Mouse (Mus musculus) heart, adult 2 months (tissue): ENCODE measurements around the gene Morn1. TPM values are rescaled to one million over a fixed set of nuclear protein-coding genes. Genes with fewer than 3 reads are reported as not detected.

Experiments used
- DNase-seq, 2 experiments: peaks; one replicate each; pipeline ENCODE4 v3.0.0; 2021
- H3K27ac ChIP-seq: fragments of 200-600 bp; 2 replicates; pipeline ENCODE4 v1.8.1; 2022
- H3K27me3 ChIP-seq: fragments of 200-500 bp; 2 replicates; pipeline ENCODE4 v1.6.1; 2012; ENCODE audit warnings: mild to moderate bottlenecking, low read length, inconsistent platforms, mixed read lengths; ENCODE audit not compliant: control insufficient read depth, insufficient read depth
- H3K36me3 ChIP-seq: fragments of 200-500 bp; 2 replicates; pipeline ENCODE4 v1.6.1; 2012; ENCODE audit warnings: low read length, inconsistent platforms; ENCODE audit not compliant: control insufficient read depth, insufficient read depth
- H3K4me1 ChIP-seq: fragments of 200-500 bp; 2 replicates; pipeline ENCODE4 v1.6.1; 2011; ENCODE audit warnings: low read length; ENCODE audit not compliant: control insufficient read depth, insufficient read depth
- H3K4me3 ChIP-seq: fragments of 200-600 bp; 2 replicates; pipeline ENCODE4 v1.8.1; 2022
- H3K79me2 ChIP-seq: fragments of 200-500 bp; replicated peaks from 2 replicates; pipeline ENCODE4 v1.6.1; 2012; ENCODE audit warnings: mild to moderate bottlenecking, inconsistent platforms, low read length, moderate library complexity, mixed read lengths; ENCODE audit not compliant: control insufficient read depth, insufficient read depth
- H3K9ac ChIP-seq: fragments of 200-500 bp; 2 replicates; pipeline ENCODE4 v1.6.1; 2012; ENCODE audit warnings: low read depth, mild to moderate bottlenecking, control low read depth, inconsistent platforms, low read length, mixed read lengths
- CTCF ChIP-seq: fragments of 200-600 bp; IDR thresholded peaks from 2 replicates; pipeline ENCODE4 v1.8.1; 2022; ENCODE audit warnings: antibody characterized with exemption, mild to moderate bottlenecking, moderate library complexity
- EP300 ChIP-seq: fragments of 200-500 bp; IDR thresholded peaks from 2 replicates; pipeline ENCODE4 v1.6.1; 2011; ENCODE audit warnings: low read depth, low read length, control low read depth; ENCODE audit not compliant: insufficient read depth
- POLR2A ChIP-seq: fragments of 200-500 bp; IDR thresholded peaks from 2 replicates; pipeline ENCODE4 v1.6.1; 2011; ENCODE audit warnings: mild to moderate bottlenecking, low read depth, low read length, control low read depth; ENCODE audit not compliant: insufficient read depth
- WGBS: fragments of 180-500 bp; shearing (Covaris S2); methylation state at CpG from one replicate; pipeline ENCODE4 v1.1.7; 2018; 5-methylcytosine and 5-hydroxymethylcytosine counted together
- intact Hi-C: fragments of 180-260 bp; cut with DNase I; formaldehyde crosslinking; loops from one replicate; pipeline ENCODE4 v1.15.1; 2025
- polyA plus RNA-seq: library from polyadenylated mRNA; depleted of rRNA; stranded (reverse); fragments of >200 nt; gene quantifications from 2 replicates; pipeline ENCODE4 v1.2.3, GENCODE M21; 2012
- total RNA-seq, 2 experiments: library from RNA; stranded (reverse); gene quantifications; 2 replicates each; pipeline ENCODE4 v1.2.3; 2021

Gene Morn1
- total and polyA plus RNA-seq, 3 experiments = 1.1 to 2.5 (median 1.3) TPM

DNA sequence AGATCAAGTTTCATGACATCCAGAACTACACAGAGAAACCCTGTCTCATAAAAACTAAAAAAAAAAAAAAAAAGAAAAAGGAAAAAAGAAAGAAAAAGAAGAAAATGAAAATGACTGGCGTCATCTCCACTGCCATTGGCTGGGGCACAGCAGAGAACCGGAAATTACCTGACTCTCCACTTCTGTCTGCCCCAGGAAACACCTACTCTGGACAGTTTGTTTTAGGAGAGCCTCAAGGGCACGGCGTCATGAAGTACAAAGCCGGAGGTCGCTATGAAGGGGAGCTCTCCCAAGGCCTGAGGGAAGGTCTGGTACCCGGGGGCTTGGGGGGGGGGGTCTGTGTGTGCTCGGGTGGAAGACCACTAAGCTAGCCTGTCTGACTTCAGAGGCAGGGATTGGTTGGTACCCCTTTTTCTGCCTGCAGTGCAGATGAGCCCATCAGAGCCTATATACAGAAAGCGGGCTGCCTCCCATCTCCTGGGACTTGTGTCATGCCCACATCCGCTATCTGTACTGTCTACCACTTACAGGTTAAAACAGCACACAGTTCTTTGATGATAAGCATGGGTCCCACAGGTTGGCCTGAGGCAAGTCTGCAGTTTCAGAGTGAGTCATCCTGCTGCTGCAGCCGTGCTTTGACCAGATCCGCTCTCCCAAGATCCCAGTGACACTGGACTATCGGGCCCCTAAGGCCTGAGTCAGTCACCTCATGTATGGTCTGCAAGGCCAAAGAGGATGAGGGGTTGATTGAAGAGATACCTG is 4.5 kb downstream of the Morn1 start:
- TF ChIP-seq EP300 = no peak
- TF ChIP-seq POLR2A = no peak
- no peak for TF ChIP-seq CTCF
- H3K4me3 ChIP-seq = no peak overlapping the region
- no peaks in the 10 kb centered on the region for H3K27me3 ChIP-seq
- H3K9ac ChIP-seq = no peak overlapping the region
- peaks cover 4% of the 10 kb centered on the region for H3K4me1 ChIP-seq
- no peak overlapping the region for H3K27ac ChIP-seq
- no peaks in the 10 kb centered on the region for H3K79me2 ChIP-seq
- intact Hi-C loops = no loop called here
- 89% methylated on average over 13 of the region's 13 CpGs for WGBS
- DNase-seq = no peak
- no peaks in the 10 kb centered on the region for H3K36me3 ChIP-seq

DNA sequence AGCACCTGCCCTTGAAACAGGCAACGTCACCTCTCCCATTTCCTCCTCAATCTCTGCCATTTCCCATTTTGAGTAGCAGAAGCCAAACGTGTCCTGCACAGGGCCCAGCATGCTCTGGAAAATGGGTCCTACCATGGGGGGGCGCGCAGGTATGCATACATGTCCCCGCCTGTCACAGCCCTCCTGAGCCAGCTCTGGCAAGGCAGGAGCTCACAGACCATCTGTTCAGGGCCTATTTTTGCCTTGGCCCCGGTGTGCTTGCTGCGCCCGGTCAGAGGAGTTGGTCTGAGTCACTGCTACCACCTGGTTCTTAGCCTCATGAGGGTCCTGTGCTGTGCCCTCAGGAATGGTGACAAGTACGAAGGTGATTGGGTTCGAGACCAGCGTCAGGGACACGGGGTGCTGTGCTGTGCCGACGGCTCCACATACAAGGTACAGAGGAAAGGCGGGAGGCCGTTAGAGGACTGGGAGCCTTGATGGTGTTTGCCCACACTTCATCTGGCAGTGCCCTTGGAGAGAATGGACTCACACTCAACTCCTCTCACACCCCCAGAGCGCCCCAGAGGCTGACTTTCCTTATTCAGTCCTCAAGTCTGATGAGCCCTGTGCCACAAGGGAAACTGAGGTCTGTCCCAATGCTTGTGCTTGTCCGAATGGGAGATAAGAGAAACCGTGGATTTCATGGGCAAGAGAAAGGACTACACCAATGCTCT is 6.5 kb downstream of the Morn1 start:
- no peak for DNase-seq
- H3K27ac ChIP-seq = no peak overlapping the region
- TF ChIP-seq EP300 = no peak
- TF ChIP-seq CTCF = no peak
- TF ChIP-seq POLR2A = no peak
- no peaks in the 10 kb centered on the region for H3K79me2 ChIP-seq
- H3K4me1 ChIP-seq = no peaks in the 10 kb centered on the region; the same call in 1 of the 2 replicates
- WGBS = 91% methylated on average over 19 of the region's 19 CpGs
- no peak overlapping the region for H3K4me3 ChIP-seq
- no peaks in the 10 kb centered on the region for H3K27me3 ChIP-seq
- H3K36me3 ChIP-seq = no peaks in the 10 kb centered on the region
- H3K9ac ChIP-seq = no peak overlapping the region
- intact Hi-C loops = no loop called here

DNA sequence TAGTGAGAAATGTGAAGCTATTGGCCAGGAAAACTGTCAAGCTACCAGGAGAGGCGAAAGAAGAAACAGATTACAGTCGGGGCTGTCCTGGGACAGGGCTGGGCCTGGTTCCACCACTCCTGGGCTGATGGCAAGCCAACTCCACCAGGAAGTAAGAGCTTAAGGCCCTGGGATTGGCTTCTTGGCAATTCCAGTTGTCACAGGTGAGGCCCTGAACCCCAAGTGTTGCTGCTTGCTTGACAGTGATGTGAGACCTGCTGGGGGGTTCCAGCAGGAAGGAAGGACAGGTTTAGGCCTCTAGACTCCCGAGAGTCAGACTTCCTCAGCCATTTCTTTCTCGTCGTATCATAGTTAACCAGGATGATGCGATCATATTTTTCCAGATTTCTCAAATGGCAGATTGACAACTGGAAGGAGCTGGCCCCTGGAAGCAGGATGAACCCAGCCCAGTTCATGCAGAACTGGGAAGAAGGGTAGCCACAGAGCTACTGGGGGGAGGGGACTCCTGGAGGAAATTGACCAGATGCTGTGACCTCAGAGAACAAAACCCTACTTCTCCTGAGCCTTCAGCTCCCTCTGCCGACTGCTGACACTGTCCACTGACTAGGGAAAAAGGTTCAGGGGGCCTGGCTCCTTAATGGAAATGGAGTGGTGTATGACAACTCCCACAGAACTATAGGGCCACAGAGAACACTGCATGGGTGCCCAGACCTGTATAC is 7.2 kb downstream of the Morn1 start:
- Histone ChIP-seq H3K27me3 (no peaks in the 10 kb centered on the region), H3K36me3 (no peaks in the 10 kb centered on the region), H3K79me2 (no peaks in the 10 kb centered on the region), H3K4me3 (no peak overlapping the region), H3K27ac (no peak overlapping the region), H3K9ac (no peak overlapping the region), H3K4me1 (no peaks in the 10 kb centered on the region; the same call in 1 of the 2 replicates)
- 54% methylated on average over 7 of the region's 7 CpGs for WGBS
- intact Hi-C loops = loop anchor here (2.0 kb wide), 1 partner anchor 35 kb away; no protein-coding TSS in a partner anchor
- DNase-seq = no peak
- TF ChIP-seq EP300 (no peak), CTCF (no peak), POLR2A (no peak)

DNA sequence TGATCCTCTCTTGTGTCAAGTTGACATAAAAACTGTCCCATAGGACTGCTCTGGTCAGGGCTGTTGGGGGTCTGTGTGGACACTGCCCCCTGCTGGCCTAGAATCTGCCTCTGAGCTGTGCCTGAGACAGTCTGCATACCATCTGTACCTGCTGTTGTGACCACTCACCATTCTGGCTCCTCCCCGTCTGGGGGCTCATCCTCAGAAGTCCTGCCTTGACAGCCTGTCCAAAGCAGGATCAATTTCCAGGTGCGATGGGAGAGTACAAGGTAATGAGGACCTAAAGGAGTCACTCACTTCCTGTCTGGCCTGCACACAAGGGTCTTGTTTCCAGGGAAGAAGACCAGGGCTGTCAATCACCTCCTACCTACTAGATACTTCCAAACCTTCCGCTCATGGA is 8.2 kb downstream of the Morn1 start:
- Histone ChIP-seq H3K36me3 (no peaks in the 10 kb centered on the region), H3K79me2 (no peaks in the 10 kb centered on the region), H3K27ac (no peak overlapping the region), H3K4me3 (no peak overlapping the region), H3K4me1 (no peaks in the 10 kb centered on the region; the same call in 1 of the 2 replicates), H3K27me3 (no peaks in the 10 kb centered on the region), H3K9ac (no peak overlapping the region)
- peak; percentile 42 to 66 for DNase-seq
- WGBS = 62% methylated on average over 3 of the region's 3 CpGs
- intact Hi-C loops = loop anchor here (2.0 kb wide), 1 partner anchor 34 kb away; no protein-coding TSS in a partner anchor
- TF ChIP-seq POLR2A (no peak), EP300 (0 out of 2 replicates have a peak, but pooled peaks have one; percentile 14), CTCF (peak; percentile 79)

DNA sequence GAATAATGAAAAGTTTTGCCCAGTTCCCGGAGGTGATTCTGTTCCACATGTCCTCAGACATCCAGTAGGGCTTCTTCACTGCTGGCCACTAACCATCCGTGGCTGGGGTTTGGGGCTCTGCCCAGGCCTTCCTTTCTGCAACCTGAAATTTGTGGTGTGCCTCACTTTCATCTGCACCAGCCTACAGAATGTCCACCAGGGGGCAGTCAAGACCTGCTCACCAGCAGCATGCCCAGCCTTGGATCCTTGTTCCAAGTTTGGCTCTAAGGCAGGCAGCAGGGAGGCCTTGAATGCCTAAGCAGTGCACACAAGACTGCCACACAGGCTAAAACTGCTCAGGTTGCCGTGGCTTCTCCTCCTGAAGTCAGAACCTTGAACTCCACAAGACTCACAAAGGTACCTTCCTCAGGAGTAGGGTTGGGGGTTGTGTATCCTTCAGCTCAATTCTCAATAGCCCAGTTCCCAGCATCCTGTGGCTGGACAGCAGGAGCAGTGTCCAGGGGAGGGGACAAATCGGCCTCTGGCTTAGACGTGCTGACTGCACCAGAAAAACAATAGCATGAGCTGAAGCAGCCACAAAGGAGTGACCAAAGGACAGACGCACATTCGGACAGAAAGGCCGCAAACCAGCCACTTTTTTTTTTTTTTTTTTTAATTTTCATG is 9.0 kb downstream of the Morn1 start:
- TF ChIP-seq POLR2A (0 out of 2 replicates have a peak, but pooled peaks have one; percentile 31), CTCF (no peak; the same call in 1 of the 2 replicates), EP300 (peak; percentile 99)
- 30% methylated on average over 8 of the region's 8 CpGs for WGBS
- no peaks in the 10 kb centered on the region for H3K27me3 ChIP-seq
- intact Hi-C loops = loop anchor here (1.0 to 2.0 kb wide), 3 partner anchors 33 to 213 kb away; partner anchors contain the start of gene Faap20
- no peaks in the 10 kb centered on the region for H3K36me3 ChIP-seq
- no peak overlapping the region for H3K27ac ChIP-seq
- H3K79me2 ChIP-seq = no peaks in the 10 kb centered on the region
- peak; percentile 79 to 86 for DNase-seq
- H3K4me1 ChIP-seq = no peaks in the 10 kb centered on the region; the same call in 1 of the 2 replicates
- H3K4me3 ChIP-seq = no peak overlapping the region
- no peak overlapping the region for H3K9ac ChIP-seq
